Mouse (Mus musculus) brain, embryonic 14.5 days (tissue): Measurements from ENCODE around the gene Zfp36l2.

Source experiments
- CTCF ChIP-seq: fragments of 200-500 bp; IDR thresholded peaks from 2 replicates; pipeline ENCODE4 v1.5.1; 2012; ENCODE audit warnings: inconsistent platforms, mild to moderate bottlenecking, moderate library complexity, borderline replicate concordance; ENCODE audit not compliant: insufficient read depth, insufficient read length; ENCODE audit errors: extremely low read depth
- POLR2A ChIP-seq: fragments of 200-500 bp; IDR thresholded peaks from 2 replicates; pipeline ENCODE4 v1.6.1; 2012; ENCODE audit warnings: mild to moderate bottlenecking, inconsistent platforms, borderline replicate concordance; ENCODE audit not compliant: poor library complexity, insufficient read depth, insufficient read length, severe bottlenecking; ENCODE audit errors: extremely low read depth

DNA sequence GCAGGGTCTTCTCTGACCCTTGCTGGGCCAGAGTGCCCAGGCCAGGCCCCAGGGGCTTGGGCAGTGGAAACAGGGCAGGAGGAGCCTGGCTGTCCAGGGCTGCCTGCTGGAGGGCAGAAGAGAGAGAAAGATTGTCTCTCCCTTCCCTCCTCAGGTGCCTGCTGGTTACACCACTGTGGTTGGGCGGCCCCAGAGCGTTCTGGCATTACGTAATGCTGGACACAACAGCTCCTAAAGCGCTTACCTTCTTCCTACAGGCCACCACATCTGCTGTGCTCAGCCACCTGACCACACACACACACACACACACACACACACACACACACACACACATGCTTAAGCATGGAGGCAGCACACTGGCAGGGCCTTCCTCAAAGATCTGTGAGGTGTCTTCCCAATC lies 20.4 kb downstream of the Zfp36l2 start:
- TF ChIP-seq POLR2A (no peak), CTCF (no peak)
